Mouse (Mus musculus) liver, embryonic 12.5 days (tissue): ENCODE data around the gene Plaur. TPM values are rescaled to one million over a fixed set of nuclear protein-coding genes. Genes with fewer than 3 reads are reported as not detected.

Experiments used
- ATAC-seq: fragments of 200-750 bp; cut with Nextera tagmentation; 2 replicates; pipeline ENCODE4 v1.8.0; 2017; ENCODE audit warnings: moderate number of reproducible peaks, mild to moderate bottlenecking, moderate library complexity
- H3K27ac ChIP-seq: fragments of 300-500 bp; sonication (generic); 2 replicates; pipeline ENCODE4 v1.5.1; 2016; ENCODE audit warnings: mild to moderate bottlenecking
- H3K27me3 ChIP-seq: fragments of 300-500 bp; sonication (generic); replicated peaks from 2 replicates; pipeline ENCODE4 v1.6.1; 2016; ENCODE audit warnings: mild to moderate bottlenecking, moderate library complexity
- H3K36me3 ChIP-seq: fragments of 300-500 bp; sonication (generic); 2 replicates; pipeline ENCODE4 v1.6.1; 2016; ENCODE audit warnings: mild to moderate bottlenecking, moderate library complexity
- H3K4me1 ChIP-seq: fragments of 300-500 bp; sonication (generic); 2 replicates; pipeline ENCODE4 v1.6.1; 2016
- H3K4me2 ChIP-seq: fragments of 300-500 bp; sonication (generic); 2 replicates; pipeline ENCODE4 v1.6.1; 2016; ENCODE audit warnings: mild to moderate bottlenecking, moderate library complexity
- H3K4me3 ChIP-seq: fragments of 300-500 bp; sonication (generic); 2 replicates; pipeline ENCODE4 v1.5.1; 2016; ENCODE audit warnings: mild to moderate bottlenecking, moderate library complexity
- H3K9ac ChIP-seq: fragments of 300-500 bp; sonication (generic); 2 replicates; pipeline ENCODE4 v1.6.1; 2016; ENCODE audit warnings: mild to moderate bottlenecking, moderate library complexity
- H3K9me3 ChIP-seq: fragments of 300-500 bp; sonication (generic); replicated peaks from 2 replicates; pipeline ENCODE4 v1.6.1; 2016; ENCODE audit warnings: mild to moderate bottlenecking, moderate library complexity
- WGBS: fragments of 180-500 bp; shearing (Covaris S2); methylation state at CpG from one replicate; pipeline ENCODE4 v1.1.7; 2016; ENCODE audit not compliant: insufficient replicate concordance; 5-methylcytosine and 5-hydroxymethylcytosine counted together
- polyA plus RNA-seq: library from polyadenylated mRNA; unstranded; fragments of >200 nt; fragmentation: Nextera tagmentation; extraction: Ambion mirVana; gene quantifications from 2 replicates; pipeline ENCODE4 v1.2.1, GENCODE M21; 2016

Plaur gene
- polyA plus RNA-seq, 1 experiment from 2014 or later = 2.8 TPM

DNA sequence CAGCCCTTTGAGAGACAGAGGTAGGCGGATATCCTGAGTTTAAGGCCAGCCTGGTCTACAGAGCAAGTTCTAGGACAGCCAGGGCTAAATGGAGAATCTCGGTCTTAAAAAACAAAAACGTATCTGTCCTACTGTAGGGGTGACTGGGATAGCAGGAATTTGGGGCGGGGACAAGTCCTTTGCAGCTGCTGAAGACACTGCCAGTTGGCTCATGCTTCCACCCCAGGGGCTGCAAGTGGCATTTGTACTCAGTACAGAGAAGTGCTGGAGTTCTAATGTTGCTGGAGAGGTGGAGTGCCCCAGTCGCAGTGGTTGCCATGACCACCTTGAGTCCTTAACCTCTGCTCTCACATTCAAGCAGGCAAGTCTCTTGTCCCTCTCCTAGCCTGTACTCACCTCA lies 60.5 kb downstream of the Plaur start:
- H3K36me3 ChIP-seq = no peaks in the 10 kb centered on the region
- no peak overlapping the region for H3K4me3 ChIP-seq
- H3K9ac ChIP-seq = no peak overlapping the region
- WGBS = 43% methylated on average over 5 of the region's 5 CpGs
- no peaks in the 10 kb centered on the region for H3K9me3 ChIP-seq
- H3K27me3 ChIP-seq = peaks cover 11% of the 10 kb centered on the region; the same call in 1 of the 2 replicates
- no peak for ATAC-seq
- no peak overlapping the region for H3K4me2 ChIP-seq
- no peak overlapping the region for H3K27ac ChIP-seq
- H3K4me1 ChIP-seq = no peaks in the 10 kb centered on the region

DNA sequence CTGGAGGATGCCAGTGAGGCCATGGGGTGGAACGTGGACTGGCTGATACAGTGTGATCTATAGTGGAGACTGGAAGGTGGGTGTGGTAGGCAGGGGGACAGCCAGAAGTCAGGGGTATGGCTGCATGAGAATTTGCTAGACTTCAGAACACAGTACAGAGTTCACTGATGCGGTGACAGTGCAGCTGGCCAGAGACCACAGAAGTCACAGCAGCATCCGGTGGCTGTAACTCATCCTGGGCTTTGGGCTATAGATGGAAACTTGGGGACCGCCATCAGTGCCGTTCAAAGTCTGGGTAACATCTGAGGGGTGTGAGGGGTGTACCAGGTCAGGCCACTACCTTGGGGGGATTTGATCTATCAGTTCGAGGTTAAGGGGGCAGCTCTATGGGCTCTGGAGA lies 61.4 kb downstream of the Plaur start:
- H3K9ac ChIP-seq = no peak overlapping the region
- no peak overlapping the region for H3K4me2 ChIP-seq
- peaks cover 11% of the 10 kb centered on the region; the same call in 1 of the 2 replicates for H3K27me3 ChIP-seq
- ATAC-seq = no peak
- H3K4me1 ChIP-seq = 0 out of 2 replicates have a peak, but pooled peaks cover under 1% of the 10 kb centered on the region
- WGBS = 62% methylated on average over 6 of the region's 6 CpGs
- H3K9me3 ChIP-seq = no peaks in the 10 kb centered on the region
- no peak overlapping the region for H3K4me3 ChIP-seq
- no peaks in the 10 kb centered on the region for H3K36me3 ChIP-seq
- H3K27ac ChIP-seq = no peak overlapping the region

DNA sequence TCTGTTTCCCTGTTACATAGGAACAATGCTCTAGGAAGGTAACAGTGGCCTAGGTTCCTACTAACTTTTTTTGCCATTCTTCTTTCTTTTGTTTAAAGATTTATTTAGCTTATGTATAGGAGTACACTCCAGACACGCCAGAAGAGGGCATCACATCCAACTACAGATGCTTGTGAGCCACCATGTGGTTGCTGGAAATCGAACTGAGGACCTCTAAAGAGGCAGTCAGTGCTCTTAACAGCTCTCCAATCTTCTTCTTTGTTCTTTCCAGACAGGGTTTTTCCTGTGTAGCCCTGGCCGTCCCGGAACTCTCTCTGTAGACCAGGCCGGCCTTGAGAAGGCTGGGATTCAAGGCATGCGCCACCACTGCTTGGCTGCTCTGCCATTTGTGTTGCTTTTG lies 62.7 kb downstream of the Plaur start:
- Histone ChIP-seq H3K27me3 (peaks cover 11% of the 10 kb centered on the region; the same call in 1 of the 2 replicates), H3K4me2 (no peak overlapping the region), H3K4me3 (no peak overlapping the region), H3K27ac (no peak overlapping the region), H3K9me3 (no peaks in the 10 kb centered on the region), H3K4me1 (peaks cover 13% of the 10 kb centered on the region), H3K36me3 (no peaks in the 10 kb centered on the region), H3K9ac (no peak overlapping the region)
- ATAC-seq = no peak
- WGBS = 64% methylated on average over 6 of the region's 6 CpGs

Other genes with a start within 250 kb of the Plaur start
- gene Zfp109, start 224.9 kb upstream of the Plaur start, polyA plus RNA-seq = 2.0 and 2.7 TPM in 2 replicates
- 0.48 and 0.56 TPM in 2 replicates for gene Zfp108, start 207.7 kb upstream of the Plaur start, polyA plus RNA-seq
- 1.9 and 2.2 TPM in 2 replicates for gene Zfp93, start 192.1 kb upstream of the Plaur start, polyA plus RNA-seq
- 7.1 and 7.7 TPM in 2 replicates for gene Zfp61, start 161.3 kb upstream of the Plaur start, polyA plus RNA-seq
- gene Zfp94, start 145.8 kb upstream of the Plaur start, polyA plus RNA-seq = 3.0 and 3.6 TPM in 2 replicates
- not detected in 2 replicates for gene Tescl, start 128.5 kb upstream of the Plaur start, polyA plus RNA-seq
- not detected in 2 replicates for gene Lypd5, start 113.3 kb upstream of the Plaur start, polyA plus RNA-seq
- gene Kcnn4, start 92.2 kb upstream of the Plaur start, polyA plus RNA-seq = 159 and 161 TPM in 2 replicates
- 22.9 and 23.5 TPM in 2 replicates for gene Smg9, start 62.9 kb upstream of the Plaur start, polyA plus RNA-seq
- not detected in 2 replicates for gene Irgc1, start 10.2 kb upstream of the Plaur start, polyA plus RNA-seq
- 0.28 and 0.35 TPM in 2 replicates for gene Cadm4, start 19.5 kb downstream of the Plaur start, polyA plus RNA-seq
- gene Zfp428, start 44.5 kb downstream of the Plaur start, polyA plus RNA-seq = 12.4 and 14.2 TPM in 2 replicates
- 0.20 and 0.24 TPM in 2 replicates for gene AC161166.1, start 50.0 kb downstream of the Plaur start, polyA plus RNA-seq
- gene Irgq, start 68.2 kb downstream of the Plaur start, polyA plus RNA-seq = 2.8 and 3.1 TPM in 2 replicates
- not detected in 2 replicates for gene Pinlyp, start 83.6 kb downstream of the Plaur start, polyA plus RNA-seq
- 61.5 and 63.0 TPM in 2 replicates for gene Xrcc1, start 83.8 kb downstream of the Plaur start, polyA plus RNA-seq
- gene Ethe1, start 125.1 kb downstream of the Plaur start, polyA plus RNA-seq = 15.1 and 17.0 TPM in 2 replicates
- gene Zfp575, start 125.2 kb downstream of the Plaur start, polyA plus RNA-seq = 0.41 and 0.57 TPM in 2 replicates
- gene Phldb3, start 148.3 kb downstream of the Plaur start, polyA plus RNA-seq = 0.08 and 0.22 TPM in 2 replicates
- not detected in 2 replicates for gene Lypd3, start 174.1 kb downstream of the Plaur start, polyA plus RNA-seq
- not detected in 2 replicates for gene Tex101, start 214.2 kb downstream of the Plaur start, polyA plus RNA-seq
- not detected in 2 replicates for gene BC049730, start 246.8 kb downstream of the Plaur start, polyA plus RNA-seq